Mouse (Mus musculus): Measurements from ENCODE around the gene Plbd1.

Gene Plbd1

GRCm38 (mm10) chr6:136661706-136662016, at the start of gene Plbd1:
Gene Plbd1, minus strand, starts transcription at chr6:136661928.
- DNase-seq = peak; percentile 22

GRCm38 (mm10) chr6:136710408-136710807, 48.7 kb upstream of the Plbd1 start:
- DNase-seq = no peak

- no peak for DNase-seq
Observed at GRCm38 (mm10) chr6:136708597-136708996, 46.9 kb upstream of the Plbd1 start.

GRCm38 (mm10) chr6:136701878-136702277, 40.1 kb upstream of the Plbd1 start:
- DNase-seq = no peak

GRCm38 (mm10) chr6:136701185-136701584, 39.5 kb upstream of the Plbd1 start:
- DNase-seq = no peak

GRCm38 (mm10) chr6:136691314-136691713, 29.6 kb upstream of the Plbd1 start:
- no peak for DNase-seq

GRCm38 (mm10) chr6:136690527-136690926, 28.8 kb upstream of the Plbd1 start:
- DNase-seq = no peak

GRCm38 (mm10) chr6:136689790-136690413, 28.2 kb upstream of the Plbd1 start:
- DNase-seq = no peak

- DNase-seq = no peak
Observed at GRCm38 (mm10) chr6:136685433-136685832, 23.7 kb upstream of the Plbd1 start.

GRCm38 (mm10) chr6:136683410-136684334, 21.9 kb upstream of the Plbd1 start:
- no peak for DNase-seq

GRCm38 (mm10) chr6:136679381-136679780, 17.7 kb upstream of the Plbd1 start:
- no peak for DNase-seq

- DNase-seq = no peak
Observed at GRCm38 (mm10) chr6:136674935-136675334, 13.2 kb upstream of the Plbd1 start.

- DNase-seq = peak; percentile 15
Observed at GRCm38 (mm10) chr6:136672467-136672866, 10.7 kb upstream of the Plbd1 start.

GRCm38 (mm10) chr6:136669274-136669673, 7.5 kb upstream of the Plbd1 start:
- DNase-seq = no peak

GRCm38 (mm10) chr6:136668266-136668986, 6.7 kb upstream of the Plbd1 start:
- DNase-seq = no peak

- no peak for DNase-seq
Observed at GRCm38 (mm10) chr6:136662063-136662462, 335 bp upstream of the Plbd1 start.

- no peak for DNase-seq
Observed at GRCm38 (mm10) chr6:136660831-136661705, 660 bp downstream of the Plbd1 start.

GRCm38 (mm10) chr6:136659226-136659625, 2.5 kb downstream of the Plbd1 start:
- no peak for DNase-seq

GRCm38 (mm10) chr6:136658303-136658702, 3.4 kb downstream of the Plbd1 start:
- no peak for DNase-seq

GRCm38 (mm10) chr6:136655786-136656185, 5.9 kb downstream of the Plbd1 start:
- DNase-seq = no peak

GRCm38 (mm10) chr6:136654470-136654869, 7.3 kb downstream of the Plbd1 start:
- no peak for DNase-seq

- DNase-seq = no peak
Observed at GRCm38 (mm10) chr6:136653331-136653730, 8.4 kb downstream of the Plbd1 start.

- DNase-seq = no peak
Observed at GRCm38 (mm10) chr6:136650664-136651063, 11.1 kb downstream of the Plbd1 start.
